Mouse (Mus musculus) heart, embryonic 14.5 days (tissue): ENCODE measurements at regions not wholly inside any gene's neighbourhood (a gene's known extent, or its start where the extent isn't known, plus 50 kb on each side); places are given as distances from the start of the nearest gene placed in this dataset.

Experiments used
- ATAC-seq: fragments of 200-750 bp; cut with Nextera tagmentation; 2 replicates; pipeline ENCODE4 v1.8.0; 2017; ENCODE audit warnings: low read depth, moderate TSS enrichment; ENCODE audit not compliant: insufficient number of reproducible peaks, insufficient read depth, low FRiP score
- H3K27ac ChIP-seq, 2 experiments: fragments of 200-500 bp in 1 of 2; fragments of 300-500 bp in 1 of 2; sonication (generic) in 1 of 2; replicated peaks in 1 of 2; 2 replicates each; pipeline ENCODE4 v1.5.1; 2012 to 2014; ENCODE audit warnings: low read depth in 2 of 2, low read length in 2 of 2, control low read depth in 1 of 2, mild to moderate bottlenecking in 1 of 2, mixed read lengths in 1 of 2; ENCODE audit not compliant: control insufficient read depth in 1 of 2, insufficient read depth in 1 of 2
- H3K27me3 ChIP-seq: fragments of 300-500 bp; sonication (generic); 2 replicates; pipeline ENCODE4 v1.6.1; 2014; ENCODE audit warnings: mild to moderate bottlenecking, low read length, control low read depth; ENCODE audit not compliant: control insufficient read depth, insufficient read depth
- H3K36me3 ChIP-seq: fragments of 300-500 bp; sonication (generic); 2 replicates; pipeline ENCODE4 v1.6.1; 2014; ENCODE audit warnings: mild to moderate bottlenecking, control low read depth, low read length, mixed read lengths; ENCODE audit not compliant: control insufficient read depth, insufficient read depth
- H3K4me1 ChIP-seq, 2 experiments: fragments of 200-500 bp in 1 of 2; fragments of 300-500 bp in 1 of 2; sonication (generic) in 1 of 2; 2 replicates each; pipeline ENCODE4 v1.6.1; 2012 to 2014; ENCODE audit warnings: low read length in 2 of 2, control low read depth in 1 of 2, mixed read lengths in 1 of 2; ENCODE audit not compliant: control insufficient read depth in 2 of 2, insufficient read depth in 2 of 2
- H3K4me2 ChIP-seq: fragments of 300-500 bp; sonication (generic); 2 replicates; pipeline ENCODE4 v1.6.1; 2014; ENCODE audit warnings: mild to moderate bottlenecking, low read length
- H3K4me3 ChIP-seq, 2 experiments: fragments of 200-500 bp in 1 of 2; fragments of 300-500 bp in 1 of 2; sonication (generic) in 1 of 2; 2 replicates each; pipeline ENCODE4 v1.5.1; 2012 to 2014; ENCODE audit warnings: low read length in 2 of 2, mild to moderate bottlenecking in 2 of 2, control low read depth in 1 of 2, low read depth in 1 of 2, moderate library complexity in 1 of 2; ENCODE audit not compliant: control insufficient read depth in 1 of 2, insufficient read depth in 1 of 2
- H3K9ac ChIP-seq: fragments of 300-500 bp; sonication (generic); 2 replicates; pipeline ENCODE4 v1.6.1; 2014; ENCODE audit warnings: mild to moderate bottlenecking, low read length
- H3K9me3 ChIP-seq: fragments of 300-500 bp; sonication (generic); 2 replicates; pipeline ENCODE4 v1.6.1; 2016; ENCODE audit warnings: low read length, control low read depth; ENCODE audit not compliant: control insufficient read depth
- WGBS: fragments of 180-500 bp; shearing (Covaris S2); extraction: QIAGEN DNeasy Blood & Tissue Kit; methylation state at CpG from one replicate; pipeline ENCODE4 v1.1.7; 2014; 5-methylcytosine and 5-hydroxymethylcytosine counted together

DNA sequence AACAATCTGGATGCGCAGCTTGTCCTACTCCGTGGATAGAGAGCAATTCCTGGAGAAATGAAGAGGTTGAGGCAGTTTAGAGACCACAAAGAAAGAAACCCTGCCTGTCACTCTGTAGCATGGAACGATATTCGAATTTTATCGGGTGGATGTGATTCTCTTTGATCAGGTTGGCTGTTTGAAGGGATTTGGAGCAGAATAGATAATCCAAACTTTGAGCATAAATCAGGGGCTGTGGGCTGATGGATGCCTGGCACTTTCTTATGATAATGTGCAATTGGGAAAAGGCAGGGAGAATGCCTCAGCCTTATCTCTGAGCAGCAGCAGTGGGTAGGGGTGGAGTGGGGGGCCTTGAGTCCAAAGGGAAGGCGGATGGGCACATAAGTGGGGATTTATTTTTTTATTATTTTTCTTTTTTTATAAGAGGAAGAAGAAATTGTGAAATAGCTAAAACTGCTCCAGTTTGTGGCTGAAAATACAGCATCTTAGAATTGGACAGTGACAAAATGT is 239.0 kb downstream of the Pmp22 start:
- Histone ChIP-seq H3K9ac (no peak overlapping the region), H3K9me3 (no peaks in the 10 kb centered on the region), H3K4me2 (no peak overlapping the region), H3K36me3 (no peaks in the 10 kb centered on the region), H3K27ac (no peak overlapping the region), H3K4me3 (no peak overlapping the region), H3K27me3 (no peaks in the 10 kb centered on the region), H3K4me1 (no peaks in the 10 kb centered on the region)
- WGBS, result 78% methylated on average over 6 of the region's 6 CpGs
- ATAC-seq, result no peak

DNA sequence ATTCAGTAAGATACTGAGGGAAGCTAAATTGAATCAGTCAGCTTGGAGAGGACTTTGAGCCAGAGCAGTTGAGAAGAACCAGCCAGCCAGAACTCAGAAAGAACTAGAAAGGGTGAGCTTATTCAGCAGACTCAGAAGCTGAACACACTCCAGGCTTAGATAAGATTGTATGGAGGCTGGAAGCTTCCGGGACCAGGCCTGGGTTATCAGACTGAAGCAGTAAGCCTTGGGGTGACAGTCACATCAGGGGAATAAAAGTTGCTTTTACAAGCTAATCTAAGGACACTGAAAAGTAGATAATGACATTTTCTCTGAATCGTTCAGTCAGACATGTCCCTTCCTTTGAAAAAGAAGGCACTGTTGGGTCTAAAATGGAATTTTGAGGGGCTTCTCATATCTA is 240.7 kb downstream of the Pmp22 start:
- Histone ChIP-seq H3K9me3 (no peaks in the 10 kb centered on the region), H3K4me3 (no peak overlapping the region), H3K9ac (no peak overlapping the region), H3K27me3 (no peaks in the 10 kb centered on the region), H3K4me2 (no peak overlapping the region), H3K36me3 (no peaks in the 10 kb centered on the region), H3K4me1 (no peaks in the 10 kb centered on the region), H3K27ac (no peak overlapping the region)
- WGBS, result 21% methylated on average over 2 of the region's 2 CpGs
- ATAC-seq, result no peak

DNA sequence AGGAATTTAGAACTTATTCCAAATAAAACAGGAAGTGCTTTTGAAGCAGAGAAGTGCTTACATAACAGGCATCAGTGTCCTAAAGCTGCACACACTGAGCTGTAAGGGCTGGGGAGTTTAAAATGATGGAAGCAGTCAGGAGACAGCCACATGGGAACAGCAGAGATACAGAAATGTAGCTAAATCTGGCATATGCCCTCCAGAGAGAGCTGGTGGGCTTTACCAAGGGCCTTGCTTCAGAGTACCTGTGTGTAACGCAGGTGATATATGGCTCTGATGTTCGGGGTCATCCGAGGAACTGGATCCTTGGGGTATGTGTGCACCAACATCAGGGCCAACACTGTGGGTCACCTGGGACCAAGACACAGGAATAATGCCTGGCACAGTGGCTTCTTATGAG is 247.5 kb downstream of the Pmp22 start:
- Histone ChIP-seq H3K9me3 (no peaks in the 10 kb centered on the region), H3K4me3 (no peak overlapping the region), H3K27ac (peak overlapping the region in 1 of 2 experiments; percentile 39; a peak in 2 of 4 replicates), H3K4me1 (0 out of 4 replicates have a peak, but pooled peaks cover 0 to 2% of the 10 kb centered on the region in 2 experiments), H3K9ac (no peak overlapping the region), H3K4me2 (no peak overlapping the region), H3K27me3 (no peaks in the 10 kb centered on the region), H3K36me3 (no peaks in the 10 kb centered on the region)
- 88% methylated on average over 3 of the region's 3 CpGs for WGBS
- ATAC-seq, result no peak

DNA sequence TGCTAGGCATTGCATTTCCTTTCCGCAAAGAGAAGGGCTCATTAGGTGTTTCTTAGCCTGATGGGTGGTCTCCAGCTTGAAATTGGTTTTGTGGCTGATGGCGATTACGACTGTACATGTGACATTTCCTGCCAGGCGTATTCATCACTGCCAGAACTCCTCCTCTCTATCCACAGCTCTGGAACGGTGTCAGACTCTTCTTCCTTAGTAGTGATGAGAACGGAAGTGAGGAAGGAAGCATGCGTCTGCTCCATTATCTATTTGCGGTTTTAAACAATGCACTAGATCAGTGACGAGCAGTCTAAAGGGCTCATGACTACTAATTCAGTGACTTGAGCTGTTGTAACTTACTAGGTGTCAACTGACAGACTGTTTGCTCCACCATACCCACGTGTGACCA is 248.2 kb downstream of the Pmp22 start:
- Histone ChIP-seq H3K27ac (no peak overlapping the region), H3K27me3 (no peaks in the 10 kb centered on the region), H3K4me2 (no peak overlapping the region), H3K4me3 (no peak overlapping the region), H3K4me1 (0 out of 4 replicates have a peak, but pooled peaks cover 0 to 2% of the 10 kb centered on the region in 2 experiments), H3K9ac (no peak overlapping the region), H3K9me3 (no peaks in the 10 kb centered on the region), H3K36me3 (no peaks in the 10 kb centered on the region)
- ATAC-seq, result no peak
- WGBS, result 49% methylated on average over 10 of the region's 10 CpGs

DNA sequence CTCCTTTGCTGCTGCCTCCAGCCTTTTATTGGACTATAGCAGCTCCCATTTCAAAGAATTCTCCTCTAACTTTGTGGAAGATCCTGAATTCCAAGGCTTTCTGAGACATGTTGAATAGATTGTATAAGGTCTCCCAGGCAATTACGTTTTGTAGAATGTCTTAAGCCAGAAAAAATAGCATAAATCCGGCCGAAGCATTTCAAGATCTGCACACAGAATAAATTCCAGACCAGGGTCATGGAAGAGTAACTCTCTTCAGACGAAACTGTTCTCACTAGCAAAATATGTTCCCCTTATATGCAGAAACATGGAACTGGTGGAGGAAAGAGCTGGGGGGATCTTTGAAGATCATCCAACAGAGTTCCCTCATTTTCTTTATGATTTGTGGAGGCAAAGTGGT is 259.5 kb downstream of the Pmp22 start:
- no peaks in the 10 kb centered on the region for H3K27me3 ChIP-seq
- no peak overlapping the region for H3K4me3 ChIP-seq
- no peak for ATAC-seq
- no peaks in the 10 kb centered on the region for H3K4me1 ChIP-seq
- no peaks in the 10 kb centered on the region for H3K9me3 ChIP-seq
- H3K4me2 ChIP-seq, result no peak overlapping the region
- H3K9ac ChIP-seq, result no peak overlapping the region
- no peak overlapping the region for H3K27ac ChIP-seq
- H3K36me3 ChIP-seq, result no peaks in the 10 kb centered on the region
- WGBS, result 75% methylated on average over 4 of the region's 4 CpGs

DNA sequence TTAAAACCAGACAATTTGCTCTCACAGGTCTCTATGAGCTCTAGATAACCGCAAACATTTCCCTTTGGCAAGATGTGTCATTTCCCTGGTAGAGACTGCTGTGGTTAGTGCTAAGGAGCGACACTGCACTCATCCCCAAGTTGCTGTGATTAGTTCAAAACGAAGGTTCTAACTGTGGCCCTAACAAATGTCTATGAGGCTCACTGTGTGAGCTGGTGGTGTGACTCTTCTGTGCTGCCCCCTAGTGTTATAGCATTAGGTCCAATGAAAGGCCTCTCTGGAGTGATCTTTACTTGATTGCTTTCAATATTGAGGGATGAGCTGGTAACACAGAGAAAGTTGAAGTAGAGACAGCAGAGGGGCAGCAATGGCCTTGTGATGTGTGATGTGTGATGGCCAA is 262.7 kb downstream of the Pmp22 start:
- no peak overlapping the region for H3K9ac ChIP-seq
- H3K4me1 ChIP-seq, result no peaks in the 10 kb centered on the region
- no peaks in the 10 kb centered on the region for H3K27me3 ChIP-seq
- no peaks in the 10 kb centered on the region for H3K9me3 ChIP-seq
- H3K27ac ChIP-seq, result no peak overlapping the region
- H3K4me2 ChIP-seq, result no peak overlapping the region
- no peak overlapping the region for H3K4me3 ChIP-seq
- 34% methylated on average over 3 of the region's 3 CpGs for WGBS
- H3K36me3 ChIP-seq, result no peaks in the 10 kb centered on the region
- no peak for ATAC-seq

DNA sequence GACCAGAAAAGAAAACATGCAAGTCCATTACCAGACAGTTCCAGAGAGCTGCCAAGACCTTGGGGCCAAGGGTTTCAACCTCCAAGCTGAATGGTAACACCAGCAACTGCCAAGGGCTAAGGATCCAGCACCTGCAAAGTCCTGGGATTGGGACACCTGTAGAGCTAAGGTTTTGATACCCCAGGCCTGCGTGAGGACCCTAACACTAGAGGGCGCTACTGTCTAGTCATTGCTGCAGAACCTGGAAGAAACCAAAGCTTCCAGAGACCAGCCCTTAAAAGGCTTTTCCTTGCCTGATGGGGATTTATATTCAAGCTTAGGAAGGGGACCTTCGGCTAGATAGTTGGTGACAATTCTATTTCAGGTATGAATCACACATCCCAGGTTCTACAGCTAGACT is 263.6 kb downstream of the Pmp22 start:
- no peaks in the 10 kb centered on the region for H3K36me3 ChIP-seq
- no peak overlapping the region for H3K27ac ChIP-seq
- H3K4me1 ChIP-seq, result no peaks in the 10 kb centered on the region
- no peaks in the 10 kb centered on the region for H3K9me3 ChIP-seq
- no peak overlapping the region for H3K9ac ChIP-seq
- no peak overlapping the region for H3K4me3 ChIP-seq
- no peaks in the 10 kb centered on the region for H3K27me3 ChIP-seq
- no peak for ATAC-seq
- no peak overlapping the region for H3K4me2 ChIP-seq
- WGBS, result 63% methylated on average over 3 of the region's 3 CpGs

DNA sequence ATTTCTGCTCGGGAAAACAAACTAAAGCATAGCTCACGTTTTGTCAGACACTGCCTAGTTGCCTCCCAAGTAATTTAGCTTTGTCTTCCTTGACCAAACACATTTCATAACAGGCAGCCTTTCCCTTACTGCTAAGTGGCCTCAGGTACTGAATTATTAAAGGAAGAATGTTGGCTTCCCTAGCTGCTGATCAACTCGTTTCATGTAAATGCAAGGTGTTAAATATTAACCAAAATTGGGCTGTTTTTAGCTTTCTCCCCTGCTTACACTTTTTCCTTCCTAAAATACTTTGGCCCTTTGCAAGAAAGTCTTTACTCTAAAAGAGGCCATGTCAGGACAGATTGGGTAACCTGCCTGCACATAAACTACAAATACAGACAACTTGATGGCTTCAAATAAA is 265.4 kb downstream of the Pmp22 start:
- Histone ChIP-seq H3K36me3 (no peaks in the 10 kb centered on the region), H3K4me1 (no peaks in the 10 kb centered on the region), H3K27me3 (no peaks in the 10 kb centered on the region), H3K27ac (no peak overlapping the region), H3K4me3 (no peak overlapping the region), H3K9me3 (no peaks in the 10 kb centered on the region), H3K9ac (no peak overlapping the region), H3K4me2 (no peak overlapping the region)
- 58% methylated on average over 3 of the region's 3 CpGs for WGBS
- ATAC-seq, result no peak
